Mouse (Mus musculus): ENCODE data around the gene Gm9639. TPM values are rescaled to one million over a fixed set of nuclear protein-coding genes. Genes with fewer than 3 reads are reported as not detected.
"Not testable (repeated sequence)": the region's sequence is repeated elsewhere in the genome, so short reads cannot be mapped to it uniquely, and the experiment has no call there.

The Gm9639 gene
- polyA plus RNA-seq, 1 experiment from 2014 or later: not detected

GRCm38 (mm10) chr10:77804095-77804494 is 9.2 kb upstream of the Gm9639 start:
- no peak overlapping the region for H3K9ac ChIP-seq (ENCODE audit: low read depth, low read length)
- H3K4me3 ChIP-seq (ENCODE audit: low read depth, low read length): no peak overlapping the region
- no peaks in the 10 kb centered on the region for H3K27me3 ChIP-seq (ENCODE audit: control insufficient read depth, insufficient read depth, low read depth, low read length)
- 85% methylated on average over 3 of the region's 3 CpGs for WGBS
- ATAC-seq: no peak
- no peaks in the 10 kb centered on the region for H3K9me3 ChIP-seq (replicated peaks; ENCODE audit: control insufficient read depth, low read length, poor library complexity, severe bottlenecking)
- H3K27ac ChIP-seq (ENCODE audit: low read length): no peak overlapping the region
- H3K36me3 ChIP-seq (ENCODE audit: control insufficient read depth, insufficient read depth, low read length): no peaks in the 10 kb centered on the region
- H3K4me2 ChIP-seq (ENCODE audit: low read length): no peak overlapping the region
- H3K4me1 ChIP-seq (ENCODE audit: control insufficient read depth, insufficient read depth, low read length): no peaks in the 10 kb centered on the region

- no peak for ATAC-seq
- no peaks in the 10 kb centered on the region for H3K9me3 ChIP-seq (replicated peaks; ENCODE audit: control insufficient read depth, low read length, poor library complexity, severe bottlenecking)
- no peaks in the 10 kb centered on the region for H3K36me3 ChIP-seq (ENCODE audit: control insufficient read depth, insufficient read depth, low read length)
- H3K4me3 ChIP-seq (ENCODE audit: low read depth, low read length): no peak within 1 kb of the TSS
- H3K27me3 ChIP-seq (ENCODE audit: control insufficient read depth, insufficient read depth, low read depth, low read length): no peaks in the 10 kb centered on the region
- 66% methylated on average over 8 of the region's 8 CpGs for WGBS
- no peaks in the 10 kb centered on the region for H3K4me1 ChIP-seq (ENCODE audit: control insufficient read depth, insufficient read depth, low read length)
- H3K9ac ChIP-seq (ENCODE audit: low read depth, low read length): no peak within 1 kb of the TSS
- no peak within 1 kb of the TSS for H3K27ac ChIP-seq (ENCODE audit: low read length)
- H3K4me2 ChIP-seq (ENCODE audit: low read length): no peak within 1 kb of the TSS
These were observed 4.1 kb upstream of the Gm9639 start, which contains the start of gene Gm19668 for GRCm38 (mm10) chr10:77798921-77799508. Gm19668 (minus strand) TSS chr10:77799133.

GRCm38 (mm10) chr10:77798164-77798920 is 3.5 kb upstream of the Gm9639 start:
- not testable (repeated sequence) for H3K9me3 ChIP-seq (replicated peaks; ENCODE audit: control insufficient read depth, low read length, poor library complexity, severe bottlenecking); H3K4me1 ChIP-seq (ENCODE audit: control insufficient read depth, insufficient read depth, low read length); H3K4me3 ChIP-seq (ENCODE audit: low read depth, low read length); ATAC-seq; H3K9ac ChIP-seq (ENCODE audit: low read depth, low read length); H3K36me3 ChIP-seq (ENCODE audit: control insufficient read depth, insufficient read depth, low read length); H3K27me3 ChIP-seq (ENCODE audit: control insufficient read depth, insufficient read depth, low read depth, low read length); H3K27ac ChIP-seq (ENCODE audit: low read length); H3K4me2 ChIP-seq (ENCODE audit: low read length)
- 39% methylated on average over 3 of the region's 3 CpGs for WGBS

GRCm38 (mm10) chr10:77797677-77798076 is 2.8 kb upstream of the Gm9639 start:
- 18% methylated on average over 3 of the region's 3 CpGs for WGBS
- Histone ChIP-seq H3K36me3 (ENCODE audit: control insufficient read depth, insufficient read depth, low read length) (no peaks in the 10 kb centered on the region), H3K27ac (ENCODE audit: low read length) (no peak overlapping the region)

GRCm38 (mm10) chr10:77788621-77789020 is 6.3 kb downstream of the Gm9639 start:
- no peak for ATAC-seq
- Histone ChIP-seq H3K27me3 (ENCODE audit: control insufficient read depth, insufficient read depth, low read depth, low read length) (no peaks in the 10 kb centered on the region), H3K27ac (ENCODE audit: low read length) (no peak overlapping the region), H3K4me1 (ENCODE audit: control insufficient read depth, insufficient read depth, low read length) (no peaks in the 10 kb centered on the region), H3K4me3 (ENCODE audit: low read depth, low read length) (no peak overlapping the region), H3K4me2 (ENCODE audit: low read length) (no peak overlapping the region), H3K9me3 (replicated peaks; ENCODE audit: control insufficient read depth, low read length, poor library complexity, severe bottlenecking) (no peaks in the 10 kb centered on the region), H3K36me3 (ENCODE audit: control insufficient read depth, insufficient read depth, low read length) (no peaks in the 10 kb centered on the region), H3K9ac (ENCODE audit: low read depth, low read length) (no peak overlapping the region)
- WGBS: 77% methylated on average over 2 of the region's 2 CpGs

More at GRCm38 (mm10) chr10:77797677-77798076, 2.8 kb upstream of the Gm9639 start:
- Histone ChIP-seq H3K4me3 (ENCODE audit: low read depth, low read length) (no peak overlapping the region), H3K4me2 (ENCODE audit: low read length) (no peak overlapping the region), H3K9me3 (replicated peaks; ENCODE audit: control insufficient read depth, low read length, poor library complexity, severe bottlenecking) (no peaks in the 10 kb centered on the region), H3K9ac (ENCODE audit: low read depth, low read length) (no peak overlapping the region), H3K4me1 (ENCODE audit: control insufficient read depth, insufficient read depth, low read length) (no peaks in the 10 kb centered on the region), H3K27me3 (ENCODE audit: control insufficient read depth, insufficient read depth, low read depth, low read length) (no peaks in the 10 kb centered on the region)
- no peak for ATAC-seq

GRCm38 (mm10) chr10:77787876-77788275 is 7.0 kb downstream of the Gm9639 start, which contains the start of gene Gm7137:
Gm7137 (minus strand) TSS chr10:77788200.
- not testable (repeated sequence) for H3K27ac ChIP-seq (ENCODE audit: low read length); ATAC-seq; H3K9ac ChIP-seq (ENCODE audit: low read depth, low read length); H3K4me3 ChIP-seq (ENCODE audit: low read depth, low read length); H3K9me3 ChIP-seq (replicated peaks; ENCODE audit: control insufficient read depth, low read length, poor library complexity, severe bottlenecking); H3K36me3 ChIP-seq (ENCODE audit: control insufficient read depth, insufficient read depth, low read length); H3K27me3 ChIP-seq (ENCODE audit: control insufficient read depth, insufficient read depth, low read depth, low read length); H3K4me1 ChIP-seq (ENCODE audit: control insufficient read depth, insufficient read depth, low read length); H3K4me2 ChIP-seq (ENCODE audit: low read length)
- WGBS: 20% methylated on average over 1 of the region's 1 CpGs

GRCm38 (mm10) chr10:77783396-77783795 is 11.5 kb downstream of the Gm9639 start:
- H3K9ac ChIP-seq (ENCODE audit: low read depth, low read length); H3K36me3 ChIP-seq (ENCODE audit: control insufficient read depth, insufficient read depth, low read length); H3K9me3 ChIP-seq (replicated peaks; ENCODE audit: control insufficient read depth, low read length, poor library complexity, severe bottlenecking); H3K27ac ChIP-seq (ENCODE audit: low read length); H3K4me2 ChIP-seq (ENCODE audit: low read length); H3K27me3 ChIP-seq (ENCODE audit: control insufficient read depth, insufficient read depth, low read depth, low read length); H3K4me3 ChIP-seq (ENCODE audit: low read depth, low read length); ATAC-seq; H3K4me1 ChIP-seq (ENCODE audit: control insufficient read depth, insufficient read depth, low read length): not testable (repeated sequence)
- 92% methylated on average over 2 of the region's 3 CpGs for WGBS

- H3K9me3 ChIP-seq (replicated peaks; ENCODE audit: control insufficient read depth, low read length, poor library complexity, severe bottlenecking); H3K27me3 ChIP-seq (ENCODE audit: control insufficient read depth, insufficient read depth, low read depth, low read length); H3K27ac ChIP-seq (ENCODE audit: low read length); H3K4me2 ChIP-seq (ENCODE audit: low read length); H3K9ac ChIP-seq (ENCODE audit: low read depth, low read length); H3K4me1 ChIP-seq (ENCODE audit: control insufficient read depth, insufficient read depth, low read length); H3K4me3 ChIP-seq (ENCODE audit: low read depth, low read length); H3K36me3 ChIP-seq (ENCODE audit: control insufficient read depth, insufficient read depth, low read length); ATAC-seq: not testable (repeated sequence)
- no CpG with 5 or more reads among the region's 1 CpGs for WGBS
These were observed 12.4 kb downstream of the Gm9639 start, which contains the start of gene Gm3250 for GRCm38 (mm10) chr10:77782442-77782841. Gm3250 (minus strand) TSS chr10:77782542.

- not testable (repeated sequence) for H3K27me3 ChIP-seq (ENCODE audit: control insufficient read depth, insufficient read depth, low read depth, low read length); H3K4me1 ChIP-seq (ENCODE audit: control insufficient read depth, insufficient read depth, low read length); H3K4me3 ChIP-seq (ENCODE audit: low read depth, low read length); H3K4me2 ChIP-seq (ENCODE audit: low read length); ATAC-seq; H3K27ac ChIP-seq (ENCODE audit: low read length); H3K9ac ChIP-seq (ENCODE audit: low read depth, low read length); H3K36me3 ChIP-seq (ENCODE audit: control insufficient read depth, insufficient read depth, low read length); H3K9me3 ChIP-seq (replicated peaks; ENCODE audit: control insufficient read depth, low read length, poor library complexity, severe bottlenecking)
- 43% methylated on average over 1 of the region's 1 CpGs for WGBS
These were observed 18.0 kb downstream of the Gm9639 start, which contains the start of gene Gm7138 for GRCm38 (mm10) chr10:77776844-77777243. Gm7138 (minus strand) TSS chr10:77776944.

Data from midbrain, embryonic 16.5 days (tissue).